Mouse (Mus musculus) inflammation-experienced regulatory T-cells, adult 6 months (primary cell): ENCODE measurements around the gene Rpl14. TPM values are rescaled to one million over a fixed set of nuclear protein-coding genes. Genes with fewer than 3 reads are reported as not detected.

Source experiments
- ATAC-seq: one replicate; pipeline ENCODE4 v1.8.0; 2017
- polyA plus RNA-seq, 3 experiments: library from polyadenylated mRNA; unstranded; fragments of 100-300 nt; shearing (Covaris generic); gene quantifications; one replicate each; pipeline ENCODE4 v1.2.1; 2017

Rpl14 gene
- polyA plus RNA-seq, 3 experiments from 2014 or later, result 1,512 to 2,767 (median 2,161) TPM

GRCm38 (mm10) chr9:120575748-120576661 lies 4.8 kb downstream of the Rpl14 start:
- no peak for ATAC-seq

- no peak for ATAC-seq
Measured at GRCm38 (mm10) chr9:120576662-120577013, 5.4 kb downstream of the Rpl14 start.

- ATAC-seq, result peak; percentile 87
Measured at GRCm38 (mm10) chr9:120577133-120577651, 5.9 kb downstream of the Rpl14 start.

DNA sequence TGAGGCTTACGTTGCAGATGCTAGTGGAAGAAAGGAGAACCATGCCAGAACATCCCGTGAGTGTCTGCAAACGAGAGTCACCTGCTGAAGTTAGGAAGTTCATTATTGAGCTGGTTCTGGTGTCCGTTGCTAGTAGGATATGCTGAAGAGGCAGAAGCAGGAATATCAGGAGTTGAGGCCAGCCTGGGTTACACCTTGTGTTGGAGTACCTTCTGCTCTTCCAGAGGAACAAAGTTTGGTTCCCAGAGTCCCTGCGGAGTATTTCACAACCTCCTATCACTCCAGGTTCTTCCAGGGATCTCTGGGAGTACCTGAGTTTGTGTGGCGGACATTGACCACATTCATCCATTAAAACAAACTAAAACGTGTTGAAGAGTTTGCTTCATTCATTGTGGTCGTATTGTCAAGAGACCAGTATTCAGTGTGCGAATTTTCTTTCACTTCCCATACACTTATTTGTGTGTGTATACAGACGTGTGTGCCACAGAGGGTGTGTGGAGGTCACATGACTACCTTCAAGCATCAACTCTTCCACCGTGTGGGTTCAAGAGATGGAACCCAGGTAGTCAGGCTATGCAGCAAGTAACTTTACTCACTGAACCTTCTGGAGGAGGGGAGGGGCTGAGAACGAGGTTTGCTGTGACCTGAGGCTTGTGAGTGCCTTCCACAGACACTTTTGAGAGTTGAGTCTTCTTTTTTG lies 6.6 kb downstream of the Rpl14 start:
- ATAC-seq, result no peak

DNA sequence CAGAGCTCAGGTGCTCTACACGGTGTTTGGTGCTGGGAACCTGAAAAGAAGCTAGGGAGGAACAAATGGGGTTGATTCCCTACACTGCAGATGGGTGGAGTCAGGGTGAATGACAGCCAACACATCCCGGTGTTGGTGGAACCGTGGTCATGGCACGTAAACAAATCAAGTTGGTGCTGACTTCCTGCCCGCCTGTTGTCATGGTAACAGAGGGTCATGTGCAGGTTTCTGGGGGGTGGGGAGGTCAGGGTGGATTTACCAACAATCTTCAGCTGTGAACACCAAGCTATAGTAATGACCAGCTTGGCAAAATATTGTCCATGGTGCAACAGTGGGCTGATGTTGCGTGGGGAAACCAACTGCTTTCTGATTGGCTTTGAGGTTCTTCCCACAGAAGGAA lies 7.5 kb downstream of the Rpl14 start:
- no peak for ATAC-seq

DNA sequence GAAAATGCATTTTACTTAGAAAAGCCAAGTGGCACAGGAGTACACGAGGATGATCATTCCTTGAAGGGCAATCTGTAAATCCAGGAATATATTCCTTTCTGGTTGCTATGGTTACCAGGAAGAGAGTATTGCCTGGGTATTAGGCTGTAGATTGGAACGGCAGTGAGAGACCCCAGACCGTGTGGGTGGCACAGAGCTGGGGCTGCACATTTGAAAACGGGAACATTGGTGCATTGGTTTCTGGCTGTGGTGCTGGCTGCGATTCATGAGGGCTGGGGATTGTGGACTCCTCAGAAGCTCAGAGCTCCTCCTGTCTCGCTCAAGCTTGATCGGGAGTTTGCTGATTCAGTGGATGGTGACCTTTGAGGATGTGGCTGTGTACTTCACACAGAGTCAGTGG lies 8.6 kb downstream of the Rpl14 start:
- no peak for ATAC-seq

DNA sequence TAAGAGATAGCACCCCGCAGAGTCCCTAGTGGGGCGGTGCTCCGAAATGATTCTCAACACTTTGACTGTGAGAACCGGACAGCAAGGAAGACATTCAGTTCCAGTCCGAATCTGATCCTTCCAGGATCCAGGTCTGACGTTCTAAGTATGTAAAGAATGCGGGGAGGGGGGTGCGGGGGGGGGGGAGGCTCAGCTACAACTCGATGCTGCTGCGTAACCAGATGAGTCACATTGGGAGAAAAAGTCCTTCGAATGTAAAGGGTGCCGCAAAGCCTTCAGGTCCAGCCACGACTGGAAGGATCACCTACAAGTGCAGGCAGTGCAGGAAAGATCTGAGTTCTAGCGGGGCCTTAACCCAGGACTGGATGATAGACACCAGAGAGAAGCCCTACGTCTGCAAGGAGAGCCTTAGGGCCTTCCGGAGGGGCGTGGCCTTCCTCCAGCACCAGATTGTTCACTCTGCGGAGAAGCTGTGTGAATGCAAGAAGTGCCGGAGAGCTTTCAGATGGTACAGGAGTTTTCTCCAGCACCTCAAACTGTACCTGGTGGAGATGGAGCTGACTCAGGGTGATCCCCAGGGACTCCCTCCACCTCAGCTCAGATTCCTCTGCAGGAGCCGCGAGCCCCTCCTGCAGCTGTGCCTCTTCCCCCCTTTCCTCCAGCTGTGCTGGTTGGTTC lies 10.8 kb downstream of the Rpl14 start:
- ATAC-seq, result peak; percentile 67

- peak; percentile 90 for ATAC-seq
Measured at GRCm38 (mm10) chr9:120582619-120583308, 11.5 kb downstream of the Rpl14 start.

- ATAC-seq, result no peak
Measured at GRCm38 (mm10) chr9:120583314-120583713, 12.1 kb downstream of the Rpl14 start.

DNA sequence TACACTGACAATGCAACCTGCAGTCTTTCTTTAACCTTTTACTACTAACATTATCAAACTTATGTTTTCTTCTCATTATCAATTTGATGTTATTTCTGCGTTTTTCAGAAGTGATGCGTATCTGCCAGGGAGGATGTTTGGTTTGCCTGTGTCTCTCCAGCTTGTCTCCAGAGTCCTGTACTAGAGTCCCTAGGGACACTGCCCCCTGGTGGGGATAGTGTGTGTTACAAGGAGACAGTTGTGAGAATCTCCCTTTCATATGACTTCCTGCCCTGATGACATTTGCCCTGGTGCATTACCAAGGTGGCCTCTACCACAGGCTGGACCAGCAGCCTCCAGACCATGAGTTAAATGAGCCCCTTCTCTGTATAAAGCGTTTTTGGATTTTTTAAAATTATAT lies 15.3 kb downstream of the Rpl14 start:
- peak; percentile 19 for ATAC-seq

DNA sequence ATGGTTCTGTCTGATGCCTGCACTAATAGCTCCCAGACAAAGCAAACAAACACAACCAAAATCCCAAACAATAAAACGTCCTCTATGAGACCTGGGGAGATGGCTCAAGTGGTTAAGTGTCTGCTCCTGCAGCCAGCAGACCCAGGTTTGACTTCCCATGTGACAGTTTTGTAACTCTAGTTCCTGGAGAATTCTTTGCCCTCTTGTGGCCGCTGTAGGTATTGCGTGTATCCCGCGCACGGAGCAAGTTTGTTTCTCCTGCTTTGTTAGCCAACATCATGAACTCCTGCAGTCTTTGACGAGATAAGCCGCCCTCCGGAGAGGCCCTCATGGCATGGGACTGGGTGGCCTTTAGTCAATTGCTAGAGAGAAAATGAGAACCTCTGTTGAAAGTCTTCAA lies 20.2 kb downstream of the Rpl14 start:
- ATAC-seq, result peak; percentile 72

GRCm38 (mm10) chr9:120593383-120594101 lies 22.3 kb downstream of the Rpl14 start:
- ATAC-seq, result no peak

- ATAC-seq, result no peak
Measured at GRCm38 (mm10) chr9:120594839-120595238, 23.6 kb downstream of the Rpl14 start.

- ATAC-seq, result no peak
Measured at GRCm38 (mm10) chr9:120595306-120595705, 24.1 kb downstream of the Rpl14 start.

- ATAC-seq, result peak; percentile 54
Measured at GRCm38 (mm10) chr9:120601488-120602171, 30.4 kb downstream of the Rpl14 start.

DNA sequence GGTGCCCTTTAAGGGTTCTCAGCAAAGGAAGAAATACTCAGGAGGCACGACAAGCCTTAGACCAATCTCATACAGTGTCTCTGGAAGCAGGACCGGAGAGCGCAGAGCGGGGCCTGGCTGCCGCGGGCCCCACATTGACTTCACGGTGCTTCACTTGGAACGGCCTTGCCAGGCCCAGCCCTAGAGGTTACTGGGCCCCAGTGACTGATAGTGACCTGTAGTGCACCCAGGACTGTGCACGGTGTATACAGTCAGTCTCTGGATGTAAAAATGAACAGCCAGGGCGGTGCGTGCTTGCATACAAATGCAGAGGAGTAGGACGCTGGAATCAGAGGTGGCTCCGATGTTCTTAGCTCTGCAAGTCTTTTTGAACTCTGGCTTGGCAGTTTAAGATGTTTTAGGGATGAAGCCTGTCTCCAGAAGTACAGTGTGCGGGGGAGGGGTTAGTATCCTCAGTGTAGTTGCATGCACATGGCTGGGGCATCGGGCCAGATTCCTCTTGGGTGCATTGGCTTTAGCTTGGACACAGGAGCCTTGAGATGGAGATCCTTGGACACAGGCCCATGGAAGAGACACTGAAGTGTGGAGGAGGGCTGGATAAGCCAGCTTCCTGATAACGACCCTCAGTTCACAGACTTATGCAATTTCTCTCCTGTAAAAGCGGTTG lies 31.1 kb downstream of the Rpl14 start:
- no peak for ATAC-seq

- peak; percentile 58 for ATAC-seq
Measured at GRCm38 (mm10) chr9:120602839-120603511, 31.7 kb downstream of the Rpl14 start.

GRCm38 (mm10) chr9:120603512-120603908 lies 32.3 kb downstream of the Rpl14 start:
- ATAC-seq, result no peak

DNA sequence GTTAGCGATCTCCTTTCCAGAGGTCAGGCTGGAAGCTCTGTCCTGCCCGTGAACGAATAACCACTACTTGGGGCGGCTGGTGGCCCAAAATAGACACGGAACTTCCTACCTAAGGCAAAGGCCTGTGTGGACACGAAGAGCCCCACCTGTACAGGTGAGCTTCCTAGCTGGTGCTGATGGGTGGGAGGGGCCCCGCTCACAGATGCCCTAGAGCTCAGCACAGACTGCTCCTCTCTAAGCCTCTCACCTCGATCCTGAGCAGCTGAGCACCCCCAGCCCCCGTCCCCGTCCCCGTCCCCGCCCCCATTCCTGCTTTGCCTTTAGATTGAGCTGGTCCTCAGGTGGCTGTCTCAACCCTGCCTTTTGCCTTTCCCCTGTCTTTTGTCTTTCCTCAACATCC lies 32.7 kb downstream of the Rpl14 start:
- ATAC-seq, result no peak

DNA sequence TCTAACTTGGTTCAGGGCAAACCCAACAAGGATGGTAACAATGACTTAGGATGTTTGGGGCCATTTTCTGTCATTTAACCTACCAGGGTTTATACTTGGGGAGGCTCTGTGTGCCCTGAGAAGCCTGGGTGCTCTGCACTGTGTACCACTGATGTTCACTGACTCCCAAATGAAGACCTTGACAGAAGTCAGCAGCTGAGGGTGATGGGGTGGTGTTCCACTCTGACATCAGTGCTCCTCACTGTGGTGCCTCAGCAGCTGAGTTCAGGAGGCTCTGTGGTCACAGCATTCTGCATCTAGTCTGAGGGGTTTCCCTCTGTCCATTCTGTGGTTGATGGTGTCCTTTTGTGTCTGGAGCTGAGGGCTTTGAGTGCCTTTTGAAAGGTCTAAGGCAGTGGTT lies 39.8 kb downstream of the Rpl14 start:
- ATAC-seq, result no peak
